Mouse (Mus musculus) heart, adult 2 months (tissue): ENCODE results near the gene Rbm19. TPM values are rescaled to one million over a fixed set of nuclear protein-coding genes. Genes with fewer than 3 reads are reported as not detected.

ENCODE experiments used
- DNase-seq, 2 experiments: peaks; one replicate each; pipeline ENCODE4 v3.0.0; 2021
- H3K27ac ChIP-seq: fragments of 200-600 bp; 2 replicates; pipeline ENCODE4 v1.8.1; 2022
- H3K27me3 ChIP-seq: fragments of 200-500 bp; 2 replicates; pipeline ENCODE4 v1.6.1; 2012; ENCODE audit warnings: mild to moderate bottlenecking, low read length, inconsistent platforms, mixed read lengths; ENCODE audit not compliant: control insufficient read depth, insufficient read depth
- H3K36me3 ChIP-seq: fragments of 200-500 bp; 2 replicates; pipeline ENCODE4 v1.6.1; 2012; ENCODE audit warnings: low read length, inconsistent platforms; ENCODE audit not compliant: control insufficient read depth, insufficient read depth
- H3K4me1 ChIP-seq: fragments of 200-500 bp; 2 replicates; pipeline ENCODE4 v1.6.1; 2011; ENCODE audit warnings: low read length; ENCODE audit not compliant: control insufficient read depth, insufficient read depth
- H3K4me3 ChIP-seq: fragments of 200-600 bp; 2 replicates; pipeline ENCODE4 v1.8.1; 2022
- H3K79me2 ChIP-seq: fragments of 200-500 bp; replicated peaks from 2 replicates; pipeline ENCODE4 v1.6.1; 2012; ENCODE audit warnings: mild to moderate bottlenecking, inconsistent platforms, low read length, moderate library complexity, mixed read lengths; ENCODE audit not compliant: control insufficient read depth, insufficient read depth
- H3K9ac ChIP-seq: fragments of 200-500 bp; 2 replicates; pipeline ENCODE4 v1.6.1; 2012; ENCODE audit warnings: low read depth, mild to moderate bottlenecking, control low read depth, inconsistent platforms, low read length, mixed read lengths
- CTCF ChIP-seq: fragments of 200-600 bp; IDR thresholded peaks from 2 replicates; pipeline ENCODE4 v1.8.1; 2022; ENCODE audit warnings: antibody characterized with exemption, mild to moderate bottlenecking, moderate library complexity
- EP300 ChIP-seq: fragments of 200-500 bp; IDR thresholded peaks from 2 replicates; pipeline ENCODE4 v1.6.1; 2011; ENCODE audit warnings: low read depth, low read length, control low read depth; ENCODE audit not compliant: insufficient read depth
- POLR2A ChIP-seq: fragments of 200-500 bp; IDR thresholded peaks from 2 replicates; pipeline ENCODE4 v1.6.1; 2011; ENCODE audit warnings: mild to moderate bottlenecking, low read depth, low read length, control low read depth; ENCODE audit not compliant: insufficient read depth
- WGBS: fragments of 180-500 bp; shearing (Covaris S2); methylation state at CpG from one replicate; pipeline ENCODE4 v1.1.7; 2018; 5-methylcytosine and 5-hydroxymethylcytosine counted together
- intact Hi-C: fragments of 180-260 bp; cut with DNase I; formaldehyde crosslinking; loops from one replicate; pipeline ENCODE4 v1.15.1; 2025
- polyA plus RNA-seq: library from polyadenylated mRNA; depleted of rRNA; stranded (reverse); fragments of >200 nt; gene quantifications from 2 replicates; pipeline ENCODE4 v1.2.3, GENCODE M21; 2012
- total RNA-seq, 2 experiments: library from RNA; stranded (reverse); gene quantifications; 2 replicates each; pipeline ENCODE4 v1.2.3; 2021

Gene Rbm19
- total and polyA plus RNA-seq, 3 experiments: 11.6 to 22.1 (median 19.6) TPM

- WGBS: 69% methylated on average over 14 of the region's 14 CpGs
- no peaks in the 10 kb centered on the region for H3K36me3 ChIP-seq
- no peak for TF ChIP-seq POLR2A
- no peak for TF ChIP-seq CTCF
- TF ChIP-seq EP300: no peak
Measured at GRCm38 (mm10) chr5:120225383-120225782, 109.1 kb downstream of the Rbm19 start.

GRCm38 (mm10) chr5:120228613-120229409, 112.5 kb downstream of the Rbm19 start:
- H3K27ac ChIP-seq: no peak overlapping the region
- H3K4me1 ChIP-seq: no peaks in the 10 kb centered on the region
- peaks cover 1% of the 10 kb centered on the region; the same call in 1 of the 2 replicates for H3K27me3 ChIP-seq
- WGBS: 50% methylated on average over 20 of the region's 20 CpGs
- H3K4me3 ChIP-seq: no peak overlapping the region
- intact Hi-C loops: no loop called here
- DNase-seq: no peak
- no peaks in the 10 kb centered on the region for H3K79me2 ChIP-seq
- no peaks in the 10 kb centered on the region for H3K36me3 ChIP-seq
- no peak overlapping the region for H3K9ac ChIP-seq
- TF ChIP-seq CTCF: no peak
- TF ChIP-seq POLR2A: no peak
- TF ChIP-seq EP300: no peak

More at GRCm38 (mm10) chr5:120225383-120225782, 109.1 kb downstream of the Rbm19 start:
- Histone ChIP-seq H3K9ac (no peak overlapping the region), H3K79me2 (no peaks in the 10 kb centered on the region), H3K4me1 (no peaks in the 10 kb centered on the region), H3K27me3 (no peaks in the 10 kb centered on the region; the same call in 1 of the 2 replicates), H3K4me3 (no peak overlapping the region), H3K27ac (no peak overlapping the region)
- intact Hi-C loops: no loop called here
- no peak for DNase-seq

- H3K79me2 ChIP-seq: no peaks in the 10 kb centered on the region
- H3K9ac ChIP-seq: no peak overlapping the region
- no peak overlapping the region for H3K4me3 ChIP-seq
- no peaks in the 10 kb centered on the region for H3K36me3 ChIP-seq
- H3K4me1 ChIP-seq: no peaks in the 10 kb centered on the region
- WGBS: 9% methylated on average over 25 of the region's 25 CpGs
- intact Hi-C loops: no loop called here
- TF ChIP-seq EP300 (no peak), CTCF (no peak), POLR2A (no peak)
- no peak overlapping the region for H3K27ac ChIP-seq
- H3K27me3 ChIP-seq: peaks cover 1% of the 10 kb centered on the region; the same call in 1 of the 2 replicates
- DNase-seq: no peak
Measured at GRCm38 (mm10) chr5:120231435-120232147, 115.3 kb downstream of the Rbm19 start.

GRCm38 (mm10) chr5:120235147-120235546, 118.9 kb downstream of the Rbm19 start:
- H3K79me2 ChIP-seq: no peaks in the 10 kb centered on the region
- no peak for TF ChIP-seq CTCF
- TF ChIP-seq EP300: no peak
- TF ChIP-seq POLR2A: no peak
- intact Hi-C loops: no loop called here
- no peak overlapping the region for H3K27ac ChIP-seq
- H3K36me3 ChIP-seq: no peaks in the 10 kb centered on the region
- 36% methylated on average over 5 of the region's 5 CpGs for whole genome bisulfite sequencing
- no peak overlapping the region for H3K9ac ChIP-seq
- no peak overlapping the region for H3K4me3 ChIP-seq
- DNase-seq: no peak
- no peaks in the 10 kb centered on the region for H3K4me1 ChIP-seq
- H3K27me3 ChIP-seq: peaks cover 1% of the 10 kb centered on the region; the same call in 1 of the 2 replicates

GRCm38 (mm10) chr5:120235571-120235970, 119.3 kb downstream of the Rbm19 start:
- H3K79me2 ChIP-seq: no peaks in the 10 kb centered on the region
- H3K27ac ChIP-seq: no peak overlapping the region
- WGBS: 60% methylated on average over 11 of the region's 11 CpGs
- peaks cover 1% of the 10 kb centered on the region; the same call in 1 of the 2 replicates for H3K27me3 ChIP-seq
- TF ChIP-seq POLR2A: no peak
- no peak for TF ChIP-seq EP300
- TF ChIP-seq CTCF: no peak
- no peaks in the 10 kb centered on the region for H3K36me3 ChIP-seq
- no peak for DNase-seq
- no peak overlapping the region for H3K9ac ChIP-seq
- no peaks in the 10 kb centered on the region for H3K4me1 ChIP-seq
- intact Hi-C loops: no loop called here
- H3K4me3 ChIP-seq: no peak overlapping the region

- no peaks in the 10 kb centered on the region for H3K36me3 ChIP-seq
- no peaks in the 10 kb centered on the region for H3K4me1 ChIP-seq
- no peaks in the 10 kb centered on the region for H3K79me2 ChIP-seq
- intact Hi-C loops: no loop called here
- H3K9ac ChIP-seq: no peak overlapping the region
- DNase-seq: no peak
- WGBS: 87% methylated on average over 7 of the region's 7 CpGs
- H3K4me3 ChIP-seq: no peak overlapping the region
- no peak overlapping the region for H3K27ac ChIP-seq
- H3K27me3 ChIP-seq: peaks cover 2% of the 10 kb centered on the region; the same call in 1 of the 2 replicates
- no peak for TF ChIP-seq CTCF
- no peak for TF ChIP-seq POLR2A
- no peak for TF ChIP-seq EP300
Measured at GRCm38 (mm10) chr5:120240071-120240470, 123.8 kb downstream of the Rbm19 start.
